Mouse (Mus musculus): Measurements from ENCODE around the gene Ifngr2.
A peak's percentile ranks its signal among the peaks of the same experiment; 100 is the strongest.

Gene Ifngr2

DNA sequence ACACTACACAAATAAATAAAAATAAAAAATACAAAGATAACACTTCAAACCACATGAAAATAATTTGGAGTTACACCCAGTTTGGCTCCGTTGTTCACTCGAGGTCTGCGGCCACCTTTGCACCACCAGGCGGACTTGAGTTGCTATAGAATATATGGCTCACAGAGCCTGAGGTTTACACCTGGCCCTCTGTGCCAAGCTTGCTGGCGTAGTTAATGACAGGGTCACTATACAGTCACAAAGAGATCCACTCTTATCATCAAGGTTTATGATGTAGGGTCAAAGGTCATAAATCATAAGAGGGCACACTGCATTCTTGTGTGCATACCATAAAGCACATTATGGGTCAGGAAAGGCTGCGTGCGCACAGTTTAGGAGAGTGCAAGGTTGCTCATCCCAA lies 19.1 kb downstream of the Ifngr2 start:
- DNase-seq (ENCODE audit: low spot score): no peak

DNA sequence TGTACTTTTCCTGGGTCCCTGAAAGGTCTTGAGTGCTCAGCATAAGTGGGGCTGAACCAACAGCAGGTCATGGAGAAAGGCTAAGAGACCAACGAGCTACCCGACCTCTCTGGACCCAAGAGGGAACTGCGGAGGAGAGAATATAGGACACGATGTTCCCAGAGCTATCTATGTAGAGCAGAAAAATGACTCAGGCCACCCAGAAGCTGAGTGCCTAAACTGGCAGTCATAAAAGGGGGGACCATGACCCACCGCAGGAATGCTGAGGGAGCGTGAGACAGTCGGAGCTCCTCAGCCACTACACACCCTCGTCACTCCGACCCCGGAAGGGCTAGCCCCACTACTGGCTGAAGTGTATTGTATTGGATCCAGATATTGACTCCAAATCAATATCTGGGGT lies 22.1 kb downstream of the Ifngr2 start:
- no peak for DNase-seq (ENCODE audit: low spot score)

DNA sequence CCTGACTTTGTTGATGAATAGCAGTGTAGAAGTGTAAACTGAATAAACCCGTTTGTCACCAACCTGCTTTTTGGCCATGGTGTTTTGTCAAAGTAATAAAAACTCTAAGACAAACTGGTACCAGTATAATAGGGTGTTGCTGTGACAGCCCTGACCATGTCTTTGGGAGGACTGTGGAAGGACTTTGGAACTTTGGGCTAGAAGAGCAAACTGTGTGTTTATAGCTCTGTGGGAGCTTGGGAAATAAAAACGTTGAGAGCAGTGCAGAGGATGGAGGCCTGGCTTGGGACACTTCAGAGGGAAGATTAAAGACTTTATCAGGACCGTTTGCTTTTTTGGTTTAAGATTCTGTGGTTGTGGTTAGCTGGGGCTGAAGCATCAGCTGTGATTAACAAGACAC lies 24.2 kb downstream of the Ifngr2 start:
- DNase-seq (ENCODE audit: low spot score): no peak

DNA sequence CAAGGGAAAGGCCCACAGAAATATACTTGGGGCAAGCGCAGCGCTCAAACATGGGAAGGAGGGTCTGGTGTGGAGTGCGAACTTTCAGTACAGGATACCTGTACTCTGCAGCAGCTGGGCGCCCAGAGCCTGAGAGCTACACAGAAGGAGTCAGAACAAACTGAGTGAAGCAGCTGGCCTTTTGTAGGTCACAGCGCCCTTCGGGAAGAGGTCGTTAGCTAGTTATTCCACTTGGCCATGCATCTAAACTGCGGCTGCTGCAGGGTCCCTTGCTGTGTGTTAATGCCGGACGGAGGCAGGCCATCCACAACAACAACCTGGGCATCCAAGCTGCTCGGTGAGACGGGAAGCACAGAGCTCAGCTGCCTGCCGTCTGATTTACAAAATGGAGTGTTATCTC lies 28.3 kb downstream of the Ifngr2 start:
- no peak for DNase-seq (ENCODE audit: low spot score)

DNA sequence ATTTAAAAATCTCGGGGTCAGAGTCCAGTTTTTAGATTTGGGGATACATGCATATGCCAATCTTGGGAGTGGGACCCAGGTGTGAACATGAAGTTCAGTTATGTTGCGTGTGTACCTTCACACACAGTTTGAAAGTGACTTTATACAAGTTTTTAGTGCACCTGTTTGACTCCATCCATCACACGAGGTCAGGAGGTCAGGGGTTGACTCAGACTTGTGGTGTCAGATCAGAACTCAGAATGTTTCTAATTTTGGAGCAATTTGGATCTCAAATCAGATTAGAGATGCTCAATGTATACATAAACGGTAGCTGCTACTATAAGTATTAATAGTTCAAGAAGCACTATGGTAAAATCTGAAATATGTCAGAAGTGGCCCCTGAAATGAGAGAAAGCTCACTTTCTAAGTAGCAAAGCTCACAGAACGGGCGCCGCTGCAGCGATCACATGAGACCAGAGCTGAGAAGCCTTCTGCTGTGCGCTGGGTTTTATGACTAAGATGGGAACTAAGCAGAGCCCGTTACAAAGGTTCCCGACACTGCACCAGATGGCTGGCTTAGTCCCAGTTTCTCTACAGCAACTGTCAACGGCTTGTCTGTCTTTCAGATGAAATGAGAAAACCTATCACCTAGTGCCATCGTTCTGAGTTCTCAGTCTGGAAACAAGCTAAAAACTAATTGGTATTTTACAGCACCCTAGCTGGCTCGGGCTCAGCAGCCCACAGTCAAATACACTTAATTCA lies 32.3 kb downstream of the Ifngr2 start:
- DNase-seq (ENCODE audit: low spot score): no peak

DNA sequence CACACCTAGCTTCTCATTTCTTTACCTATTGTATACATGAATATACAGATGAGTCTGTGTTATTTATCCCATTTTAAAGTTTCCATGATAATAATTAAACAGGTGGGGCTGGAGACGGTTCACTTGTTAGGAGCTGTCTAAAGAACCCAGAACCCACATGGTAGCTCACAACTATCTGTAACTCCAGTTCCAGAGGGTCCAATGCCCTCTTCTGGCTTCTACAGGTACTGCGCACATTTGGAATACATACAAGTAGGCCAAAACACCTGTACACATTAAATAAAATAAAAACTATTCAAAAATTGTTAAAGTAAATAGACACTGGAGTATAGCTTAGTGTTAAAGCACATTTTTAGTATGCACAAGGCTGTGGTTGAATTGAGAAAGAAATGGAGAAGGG lies 35.4 kb downstream of the Ifngr2 start:
- DNase-seq (ENCODE audit: low spot score): no peak

DNA sequence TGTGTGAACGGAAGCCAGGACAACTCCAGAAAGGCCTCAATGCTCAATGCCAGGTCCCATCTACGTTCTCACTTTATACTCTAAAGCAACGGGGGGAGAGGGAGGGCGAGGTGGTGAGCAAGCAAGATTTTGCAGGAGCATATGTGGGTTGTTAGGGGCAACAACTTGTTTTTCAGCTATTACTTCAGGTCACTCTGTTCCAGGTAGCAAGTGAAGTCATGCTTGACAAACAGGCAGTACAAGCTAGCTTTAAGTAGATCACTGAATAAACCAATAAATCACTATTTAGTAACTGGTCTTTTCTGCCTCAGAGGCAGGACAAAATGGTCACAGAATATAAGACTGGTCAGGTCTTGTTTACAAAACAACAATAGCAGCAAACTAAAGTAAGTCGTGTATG lies 38.7 kb downstream of the Ifngr2 start:
- DNase-seq (ENCODE audit: low spot score): no peak

DNA sequence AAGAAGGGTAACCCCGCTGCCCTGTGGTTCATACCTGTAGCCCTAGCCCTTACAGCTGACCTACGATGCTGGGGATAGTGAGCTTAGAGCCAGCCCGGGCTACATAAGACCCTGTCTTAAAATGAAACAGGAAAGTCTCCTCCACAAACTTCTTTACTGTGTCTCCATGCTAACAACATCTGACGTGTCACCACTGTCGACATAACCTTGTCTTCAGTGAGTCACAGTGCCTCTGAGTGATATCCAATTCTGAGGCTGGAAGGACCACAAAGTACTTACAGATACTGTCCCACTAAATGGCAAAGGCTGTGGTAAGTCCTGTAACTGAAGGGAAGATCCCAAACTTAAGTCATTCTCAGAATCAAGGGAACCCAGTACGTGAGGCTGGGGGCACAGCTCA lies 39.4 kb downstream of the Ifngr2 start:
- no peak for DNase-seq (ENCODE audit: low spot score)

DNA sequence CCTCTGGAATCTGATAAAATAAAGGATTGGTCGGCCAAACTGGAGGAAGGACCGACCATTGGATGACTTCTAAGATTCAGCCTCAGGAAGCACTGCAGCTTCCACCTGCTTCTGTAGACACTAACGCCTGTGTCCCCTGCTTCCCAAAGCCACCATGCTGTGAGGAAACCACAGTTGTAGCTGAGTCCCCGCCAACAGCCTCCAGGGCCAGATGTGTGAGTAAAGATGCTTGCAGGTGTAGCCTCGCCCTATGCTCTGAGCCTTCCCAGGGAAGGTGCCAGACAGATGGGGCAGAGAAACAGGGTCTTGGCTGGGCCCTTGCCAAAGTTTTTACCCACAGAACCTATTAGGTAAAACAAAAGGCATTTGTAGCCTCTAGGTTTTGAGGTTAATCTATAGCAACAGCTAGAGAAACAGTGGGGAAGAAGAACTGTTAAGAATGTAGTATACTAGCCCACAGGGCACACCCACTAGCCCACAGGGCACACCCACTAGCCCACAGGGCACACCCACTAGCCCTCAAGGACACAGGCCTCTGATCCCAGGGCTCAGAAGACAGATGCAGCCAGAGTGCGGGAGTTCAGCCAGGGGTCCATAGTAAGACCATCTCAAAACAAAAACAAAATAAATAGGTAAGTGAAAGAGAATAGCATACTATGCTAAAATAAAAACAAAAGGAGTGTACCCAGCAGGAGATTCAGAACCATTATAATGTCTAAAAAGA lies 41.0 kb downstream of the Ifngr2 start:
- DNase-seq (ENCODE audit: low spot score): no peak

DNA sequence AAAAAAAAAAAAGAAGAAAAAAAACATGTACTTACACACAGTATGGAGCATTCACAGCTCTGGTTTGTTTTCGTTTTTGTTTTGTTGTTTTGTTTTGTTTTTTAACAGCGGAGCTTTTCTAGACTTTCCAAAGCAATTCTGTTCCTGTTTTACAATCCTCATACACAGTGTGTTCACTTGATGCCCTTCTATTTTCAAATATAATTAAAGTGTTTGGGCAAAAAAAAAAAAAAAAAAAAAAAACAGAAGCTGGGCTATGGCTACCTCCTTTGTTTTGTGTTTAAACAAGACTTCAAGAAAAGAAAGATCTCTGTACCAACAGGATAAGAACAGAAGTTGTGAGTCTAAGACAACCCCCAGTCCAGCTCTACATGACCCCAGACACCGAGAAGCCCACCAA lies 41.8 kb downstream of the Ifngr2 start:
- no peak for DNase-seq (ENCODE audit: low spot score)

DNA sequence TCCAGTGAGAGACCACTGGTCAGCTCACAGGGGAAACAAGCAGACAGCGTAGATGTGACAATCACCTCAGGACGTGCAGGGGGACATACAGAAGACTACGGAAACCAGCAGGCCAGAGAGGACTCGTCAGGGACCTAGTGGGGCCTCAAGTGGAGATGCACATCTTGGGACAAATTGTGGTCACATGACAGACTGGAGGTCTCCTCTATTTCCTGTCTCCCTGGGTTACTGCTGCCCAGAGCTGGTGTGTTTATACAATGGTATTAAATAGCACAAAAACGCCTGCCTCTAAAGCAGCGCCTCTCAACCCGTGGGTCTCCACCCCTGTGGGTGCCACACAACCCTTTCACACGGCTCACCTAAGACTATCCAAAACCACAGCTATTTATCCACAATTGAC lies 45.3 kb downstream of the Ifngr2 start:
- DNase-seq (ENCODE audit: low spot score): no peak

DNA sequence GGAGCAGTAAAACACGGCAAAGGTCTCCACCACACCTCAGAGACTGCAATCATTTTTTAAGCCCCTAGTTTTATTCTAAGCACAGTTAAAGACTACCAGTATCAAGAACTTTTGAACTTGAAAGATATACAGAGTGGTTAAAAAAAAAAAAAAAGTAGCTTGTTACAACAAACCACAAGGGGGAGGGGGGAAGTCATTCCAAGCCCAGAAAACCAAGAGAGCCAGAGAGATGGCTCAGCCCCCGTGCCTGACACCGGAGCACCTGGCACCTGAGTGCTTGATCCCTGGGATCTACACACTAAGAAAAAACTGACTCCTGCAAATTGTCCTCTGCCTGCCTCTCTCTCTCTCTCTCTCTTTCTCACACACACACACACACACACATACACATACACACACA lies 46.4 kb downstream of the Ifngr2 start:
- DNase-seq (ENCODE audit: low spot score): no peak

DNA sequence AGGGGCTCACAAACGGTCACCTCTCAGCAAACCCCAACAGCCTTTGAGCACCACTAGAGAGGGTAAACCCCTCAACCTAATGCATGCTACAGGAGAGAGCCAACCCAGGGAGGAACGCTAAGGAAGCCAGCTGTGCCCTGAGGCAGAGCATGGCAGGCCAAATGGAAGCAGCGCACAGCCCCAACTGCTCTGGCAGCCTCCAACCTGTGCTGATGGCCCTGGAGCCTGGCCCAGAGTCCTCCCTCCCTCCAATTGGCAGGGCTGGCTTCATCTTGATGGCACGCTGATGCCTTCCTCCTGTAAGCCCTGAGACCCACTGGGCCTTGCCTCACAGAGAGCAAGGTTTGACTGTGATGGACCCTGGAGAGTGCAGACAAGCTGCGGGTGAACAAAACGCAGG lies 48.2 kb downstream of the Ifngr2 start:
- no peak for DNase-seq (ENCODE audit: low spot score)

DNA sequence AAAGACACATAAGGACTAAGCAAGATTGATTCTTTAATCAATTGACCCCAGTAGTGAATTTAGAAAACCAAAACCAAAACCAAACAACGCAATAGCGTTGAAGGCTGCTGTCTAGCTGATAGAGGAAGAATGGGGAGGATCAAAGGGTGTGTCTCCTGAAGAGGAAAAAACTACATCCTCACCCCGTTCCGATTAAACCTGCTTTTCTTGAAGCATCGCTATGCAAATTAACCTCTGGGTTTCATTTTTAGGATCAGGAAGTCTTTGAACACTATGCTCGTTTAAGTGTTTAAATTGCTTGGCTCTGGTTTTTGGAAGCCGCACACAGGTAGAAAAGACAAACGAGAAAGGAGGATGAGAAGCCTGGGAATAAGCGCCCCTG lies 49.5 kb downstream of the Ifngr2 start:
- peak; percentile 9 for DNase-seq (ENCODE audit: low spot score)

DNA sequence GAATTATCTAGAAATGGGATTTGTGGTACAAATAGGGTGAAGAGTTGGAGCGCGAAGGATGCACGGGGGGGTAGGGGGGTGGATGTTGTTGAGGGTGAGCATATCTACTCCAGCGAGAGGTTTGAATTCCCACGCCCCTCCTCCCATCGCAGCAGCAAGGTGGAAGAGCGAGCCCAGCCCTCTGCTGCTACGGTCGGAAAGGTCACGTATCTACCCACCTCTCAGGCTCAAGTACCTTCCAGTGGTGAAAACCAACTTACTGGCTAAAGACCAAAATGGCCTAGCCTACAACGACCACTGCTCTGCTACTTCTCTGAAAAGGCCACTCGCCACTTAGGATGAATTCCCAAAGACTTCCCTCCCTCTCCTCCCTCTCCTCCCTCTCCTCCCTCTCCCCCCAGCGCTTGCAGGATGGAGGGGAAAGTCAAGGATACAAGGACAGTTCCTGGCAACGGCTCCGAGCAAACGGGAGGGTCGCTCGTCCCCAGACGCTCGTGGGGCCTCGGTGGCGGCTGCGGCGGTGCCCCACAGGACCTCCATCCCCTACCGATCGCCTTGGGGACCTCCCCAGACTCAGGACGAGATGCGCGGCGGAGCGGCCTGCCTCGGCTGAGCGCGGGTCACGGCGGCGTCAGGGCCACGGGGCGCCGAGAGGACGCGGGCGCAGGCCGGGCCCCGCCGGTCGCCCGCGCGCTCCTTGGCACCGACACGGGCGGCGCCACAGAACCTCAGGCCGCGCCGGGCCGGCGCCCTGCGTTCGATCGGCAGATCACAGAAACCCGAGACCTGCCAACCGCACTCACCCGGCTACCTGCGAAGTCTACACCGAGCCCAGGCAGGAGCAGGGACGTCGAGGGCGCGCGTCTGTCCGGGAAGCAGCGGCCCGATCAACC lies 50.2 kb downstream of the Ifngr2 start:
- DNase-seq (ENCODE audit: low spot score): peak; percentile 4

DNA sequence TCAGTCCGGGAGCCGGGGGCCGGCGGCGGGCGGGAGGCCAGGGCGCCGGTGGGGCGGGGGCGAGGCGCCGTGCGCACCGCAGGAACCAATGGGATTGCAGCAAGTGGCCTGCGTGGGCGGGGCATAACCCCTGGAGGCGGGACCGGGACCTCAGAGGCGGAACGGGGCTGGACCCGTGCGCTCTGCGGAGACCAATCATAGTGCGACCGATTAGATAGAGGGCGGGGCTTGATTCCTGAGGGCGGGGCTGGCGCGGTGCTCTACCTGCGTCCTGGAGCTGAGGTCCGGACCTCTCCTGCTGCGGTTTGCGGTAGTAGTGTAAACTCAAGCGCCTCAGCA lies 50.8 kb downstream of the Ifngr2 start, which contains the start of gene Tmem50b:
Gene Tmem50b, minus strand, starts transcription at position 129 of the 339 bp plus-strand sequence.
- peak; percentile 98 for DNase-seq (ENCODE audit: low spot score)

DNA sequence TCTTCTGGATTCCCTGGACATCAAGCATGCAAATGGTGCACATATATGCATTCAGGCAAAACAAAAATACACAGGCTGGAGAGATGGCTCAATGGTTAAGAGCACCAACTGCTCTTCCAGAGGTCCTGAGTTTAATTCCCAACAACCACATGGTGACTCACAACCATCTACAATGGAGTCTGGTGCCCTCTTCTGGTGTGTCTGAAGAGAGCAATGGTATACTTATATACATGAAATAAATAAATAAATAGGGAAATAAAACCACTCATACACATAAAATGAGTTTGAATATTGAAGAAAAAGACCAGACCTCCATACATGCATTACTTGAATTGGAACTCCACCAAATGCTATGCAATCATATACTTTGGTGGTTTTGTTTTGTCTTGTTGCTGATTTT lies 52.4 kb downstream of the Ifngr2 start:
- DNase-seq (ENCODE audit: low spot score): no peak

DNA sequence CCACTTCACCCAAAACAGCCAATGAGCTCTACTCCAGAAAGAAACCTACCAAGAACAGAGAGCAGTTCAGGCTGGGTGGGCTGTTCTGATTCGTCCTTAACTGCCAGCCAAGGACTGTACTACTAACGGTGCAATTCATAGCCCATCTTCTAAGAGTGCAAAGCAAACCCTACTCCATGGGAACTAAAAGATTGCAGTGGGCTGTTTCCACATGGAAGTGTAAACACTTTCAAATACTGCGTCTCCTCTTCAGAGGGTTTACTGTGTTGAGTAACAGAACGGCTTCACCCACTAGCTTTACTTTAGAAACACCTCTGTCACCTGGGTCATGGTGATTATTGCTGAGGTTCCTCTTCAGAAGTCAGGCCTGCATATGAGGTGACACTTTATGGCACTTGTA lies 54.2 kb downstream of the Ifngr2 start:
- DNase-seq (ENCODE audit: low spot score): no peak

DNA sequence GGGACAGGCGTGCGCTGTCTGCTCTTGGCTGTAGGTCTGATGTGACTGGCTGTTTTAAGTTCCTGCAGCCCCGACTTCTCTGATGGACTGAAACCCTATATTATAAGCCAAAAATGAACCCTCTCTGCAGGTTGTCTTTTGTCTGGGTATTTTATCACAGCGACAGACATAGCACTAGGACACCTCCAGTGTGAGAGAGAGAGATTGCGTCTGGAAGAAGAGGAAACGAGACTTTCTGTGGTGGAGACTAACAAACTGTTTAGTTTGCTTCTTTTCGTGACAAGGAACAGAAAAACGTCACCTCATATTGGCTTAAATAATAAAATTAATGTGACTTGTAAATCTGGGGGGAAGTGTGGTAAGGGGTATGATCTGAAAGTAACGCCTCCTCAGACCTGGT lies 54.8 kb downstream of the Ifngr2 start:
- DNase-seq (ENCODE audit: low spot score): no peak

DNA sequence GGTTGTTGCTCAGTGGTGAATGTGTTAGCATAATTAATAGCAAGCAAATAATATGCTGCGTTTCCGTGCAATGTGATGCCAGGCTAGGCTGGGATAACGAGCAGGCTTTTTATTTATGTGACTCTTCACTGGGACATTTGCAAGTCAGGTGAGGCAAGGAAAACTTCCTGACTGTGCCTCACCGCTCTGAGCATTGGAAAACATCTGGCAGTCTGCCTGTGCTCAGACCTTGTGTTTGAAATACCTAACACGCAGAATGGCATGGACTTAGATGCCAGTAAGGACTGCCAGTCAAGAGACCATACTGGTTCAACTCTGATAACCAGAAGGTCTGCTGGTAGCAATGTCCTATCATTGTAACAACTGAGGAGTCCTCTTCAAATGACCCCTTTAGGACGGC lies 58.3 kb downstream of the Ifngr2 start:
- DNase-seq (ENCODE audit: low spot score): no peak

DNA sequence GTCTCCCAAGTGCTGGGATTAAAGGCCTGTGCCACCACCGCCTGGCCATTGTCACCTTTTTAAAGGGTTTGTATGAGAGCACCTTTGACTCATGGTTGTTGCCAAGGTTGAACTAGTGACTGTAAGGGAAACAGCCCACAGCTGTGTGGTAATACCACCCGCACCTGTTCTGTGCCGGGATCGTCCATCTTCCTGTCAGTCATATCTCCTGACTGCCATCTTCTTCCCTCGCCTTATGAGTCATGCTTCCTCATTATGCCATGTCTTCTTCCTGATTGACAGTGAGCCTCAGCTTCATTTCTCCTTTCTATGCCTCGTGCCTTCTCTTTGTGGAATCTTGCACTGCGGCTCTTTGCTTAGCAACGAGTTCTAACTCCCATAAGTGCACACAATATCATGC lies 60.1 kb downstream of the Ifngr2 start:
- no peak for DNase-seq (ENCODE audit: low spot score)

DNA sequence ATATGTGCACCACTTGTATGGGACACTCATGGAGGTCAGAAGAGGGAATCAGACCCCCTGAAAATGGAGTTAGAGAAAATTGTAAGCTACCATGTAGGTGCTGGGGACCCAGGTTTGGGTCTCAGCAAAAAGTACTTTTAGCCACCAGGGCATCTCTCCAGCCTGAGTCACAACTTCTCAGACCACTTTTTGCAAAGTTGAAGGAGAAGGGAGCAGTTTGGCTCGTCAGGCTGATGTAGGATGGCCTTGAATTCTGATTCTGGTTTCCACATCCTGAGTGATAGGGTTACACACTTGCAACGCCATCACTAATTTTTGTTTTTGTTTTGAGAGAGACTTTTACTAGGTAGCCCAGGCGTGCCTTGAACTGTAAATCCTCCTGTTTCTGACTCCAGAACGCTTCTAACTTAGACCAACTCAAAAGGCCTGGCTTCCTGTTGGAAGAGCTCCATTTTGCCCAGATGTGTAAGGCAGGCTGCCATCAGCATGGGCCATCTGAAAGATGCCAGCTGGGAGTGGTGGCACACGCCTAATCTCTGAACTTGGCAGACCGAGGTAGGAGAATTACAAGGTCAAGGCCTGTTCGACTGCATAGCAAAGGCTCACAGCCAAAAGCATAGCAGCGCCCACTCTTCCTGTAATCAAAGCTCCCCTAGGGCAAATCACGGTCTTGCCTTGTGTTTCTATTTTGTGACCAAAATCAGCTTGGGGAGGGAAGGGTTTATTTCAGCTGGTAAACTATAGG lies 62.8 kb downstream of the Ifngr2 start:
- no peak for DNase-seq (ENCODE audit: low spot score)

Measured in spleen, adult 12 weeks (tissue).